Mouse (Mus musculus): Measurements from ENCODE around the gene 6030468B19Rik. TPM values are rescaled to one million over a fixed set of nuclear protein-coding genes. Genes with fewer than 3 reads are reported as not detected.
"Not testable (repeated sequence)": the region's sequence is repeated elsewhere in the genome, so short reads cannot be mapped to it uniquely, and the experiment has no call there.

The 6030468B19Rik gene
- total RNA-seq, 2 experiments from 2014 or later: 0.87 to 1.7 TPM

- DNase-seq (ENCODE audit: low spot score in 2 of 2): no peak
Observed at GRCm38 (mm10) chr11:117828149-117828887, 30.9 kb downstream of the 6030468B19Rik start.

GRCm38 (mm10) chr11:117828888-117829604 is 31.6 kb downstream of the 6030468B19Rik start:
- DNase-seq (ENCODE audit: low spot score in 2 of 2): no peak

- DNase-seq (ENCODE audit: low spot score in 2 of 2): no peak
Observed at GRCm38 (mm10) chr11:117829671-117830215, 32.3 kb downstream of the 6030468B19Rik start.

- no peak for DNase-seq (ENCODE audit: low spot score in 2 of 2)
Observed at GRCm38 (mm10) chr11:117830401-117830800, 32.9 kb downstream of the 6030468B19Rik start.

- peak in 1 of 2 experiments; percentile 51 for DNase-seq (ENCODE audit: low spot score in 2 of 2)
Observed at GRCm38 (mm10) chr11:117832086-117832969, 34.9 kb downstream of the 6030468B19Rik start.

GRCm38 (mm10) chr11:117833509-117833908 is 36.0 kb downstream of the 6030468B19Rik start:
- DNase-seq (ENCODE audit: low spot score in 2 of 2): not testable (repeated sequence)

- no peak for DNase-seq (ENCODE audit: low spot score in 2 of 2)
Observed at GRCm38 (mm10) chr11:117834086-117834485, 36.6 kb downstream of the 6030468B19Rik start.

GRCm38 (mm10) chr11:117836306-117836705 is 38.8 kb downstream of the 6030468B19Rik start:
- DNase-seq (ENCODE audit: low spot score in 2 of 2): no peak

GRCm38 (mm10) chr11:117838572-117838971 is 41.1 kb downstream of the 6030468B19Rik start:
- DNase-seq (ENCODE audit: low spot score in 2 of 2): no peak

GRCm38 (mm10) chr11:117839021-117839420 is 41.6 kb downstream of the 6030468B19Rik start:
- no peak for DNase-seq (ENCODE audit: low spot score in 2 of 2)

GRCm38 (mm10) chr11:117840910-117841309 is 43.5 kb downstream of the 6030468B19Rik start:
- no peak for DNase-seq (ENCODE audit: low spot score in 2 of 2)

GRCm38 (mm10) chr11:117843434-117843833 is 46.0 kb downstream of the 6030468B19Rik start:
- DNase-seq (ENCODE audit: low spot score in 2 of 2): no peak

- DNase-seq (ENCODE audit: low spot score in 2 of 2): no peak
Observed at GRCm38 (mm10) chr11:117844997-117845396, 47.5 kb downstream of the 6030468B19Rik start.

GRCm38 (mm10) chr11:117845651-117846050 is 48.2 kb downstream of the 6030468B19Rik start:
- no peak for DNase-seq (ENCODE audit: low spot score in 2 of 2)

GRCm38 (mm10) chr11:117846640-117847039 is 49.2 kb downstream of the 6030468B19Rik start:
- DNase-seq (ENCODE audit: low spot score in 2 of 2): no peak

GRCm38 (mm10) chr11:117847593-117848215 is 50.2 kb downstream of the 6030468B19Rik start:
- DNase-seq (ENCODE audit: low spot score in 2 of 2): no peak

- DNase-seq (ENCODE audit: low spot score in 2 of 2): peak in 1 of 2 experiments; percentile 24
Observed at GRCm38 (mm10) chr11:117848271-117848984, 51.0 kb downstream of the 6030468B19Rik start.

- DNase-seq (ENCODE audit: low spot score in 2 of 2): peak; percentile 91 to 94
Observed at GRCm38 (mm10) chr11:117848985-117849671, 51.7 kb downstream of the 6030468B19Rik start, which contains the start of gene Birc5. Gene Birc5 (plus strand): TSS chr11:117849251.

GRCm38 (mm10) chr11:117852875-117853274 is 55.4 kb downstream of the 6030468B19Rik start:
- DNase-seq (ENCODE audit: low spot score in 2 of 2): no peak
